Mouse (Mus musculus) forebrain, postnatal 0 days (tissue): Measurements from ENCODE around the gene Cblb. TPM values are rescaled to one million over a fixed set of nuclear protein-coding genes. Genes with fewer than 3 reads are reported as not detected.

Source experiments
- ATAC-seq: fragments of 200-750 bp; cut with Nextera tagmentation; 2 replicates; pipeline ENCODE4 v1.8.0; 2017; ENCODE audit warnings: mild to moderate bottlenecking, moderate library complexity
- DNase-seq: peaks from one replicate; pipeline ENCODE4 v3.0.0-alpha.2; 2015
- H3K27ac ChIP-seq: fragments of 300-500 bp; sonication (generic); 2 replicates; pipeline ENCODE4 v1.5.1; 2014; ENCODE audit warnings: low read depth, mild to moderate bottlenecking, antibody characterized with exemption, low read length, moderate library complexity, mixed read lengths
- H3K27me3 ChIP-seq: fragments of 300-500 bp; sonication (generic); 2 replicates; pipeline ENCODE4 v1.6.1; 2014; ENCODE audit warnings: mild to moderate bottlenecking, low read length, mixed read lengths; ENCODE audit not compliant: insufficient read depth
- H3K36me3 ChIP-seq: fragments of 300-500 bp; sonication (generic); 2 replicates; pipeline ENCODE4 v1.6.1; 2014; ENCODE audit warnings: mild to moderate bottlenecking, moderate library complexity; ENCODE audit not compliant: insufficient read depth
- H3K4me1 ChIP-seq: fragments of 300-500 bp; sonication (generic); 2 replicates; pipeline ENCODE4 v1.6.1; 2014; ENCODE audit warnings: antibody characterized with exemption; ENCODE audit not compliant: insufficient read depth
- H3K4me2 ChIP-seq: fragments of 300-500 bp; sonication (generic); 2 replicates; pipeline ENCODE4 v1.6.1; 2014; ENCODE audit warnings: low read depth, mild to moderate bottlenecking, moderate library complexity
- H3K4me3 ChIP-seq: fragments of 300-500 bp; sonication (generic); 2 replicates; pipeline ENCODE4 v1.5.1; 2014; ENCODE audit warnings: low read depth, low read length, mixed read lengths
- H3K9ac ChIP-seq: fragments of 300-500 bp; sonication (generic); 2 replicates; pipeline ENCODE4 v1.6.1; 2014; ENCODE audit warnings: mild to moderate bottlenecking
- H3K9me3 ChIP-seq: fragments of 300-500 bp; sonication (generic); 2 replicates; pipeline ENCODE4 v1.6.1; 2016; ENCODE audit warnings: low read length
- CTCF ChIP-seq: sonication (generic); IDR thresholded peaks from 2 replicates; pipeline ENCODE4 v1.5.1; 2016; ENCODE audit warnings: antibody characterized with exemption, control low read depth, low read depth
- WGBS: fragments of 180-500 bp; shearing (Covaris S2); extraction: QIAGEN DNeasy Blood & Tissue Kit; methylation state at CpG from one replicate; pipeline ENCODE4 v1.1.7; 2014; 5-methylcytosine and 5-hydroxymethylcytosine counted together
- polyA plus RNA-seq: library from polyadenylated mRNA; unstranded; fragments of >200 nt; fragmentation: Nextera tagmentation; extraction: Ambion mirVana; gene quantifications from 2 replicates; pipeline ENCODE4 v1.2.1, GENCODE M21; 2015
- total RNA-seq: library from RNA; depleted of rRNA; stranded (reverse); fragments of >200 nt; gene quantifications from 2 replicates; pipeline ENCODE4 v1.2.3, GENCODE M21; 2014

Cblb gene
- total and polyA plus RNA-seq, 2 experiments from 2014 or later: 6.5 to 14.5 TPM

- ATAC-seq: no peak
- no peak overlapping the region for H3K27ac ChIP-seq
- DNase-seq: no peak
- no peaks in the 10 kb centered on the region for H3K4me1 ChIP-seq
- H3K9me3 ChIP-seq: no peaks in the 10 kb centered on the region
- no peaks in the 10 kb centered on the region for H3K27me3 ChIP-seq
- H3K4me3 ChIP-seq: no peak overlapping the region
- peaks cover 19% of the 10 kb centered on the region for H3K36me3 ChIP-seq
- WGBS: 92% methylated on average over 4 of the region's 4 CpGs
- H3K9ac ChIP-seq: no peak overlapping the region
- H3K4me2 ChIP-seq: no peak overlapping the region
- no peak for TF ChIP-seq CTCF
Observed at GRCm38 (mm10) chr16:52046464-52046863, 15.4 kb downstream of the Cblb start.

DNA sequence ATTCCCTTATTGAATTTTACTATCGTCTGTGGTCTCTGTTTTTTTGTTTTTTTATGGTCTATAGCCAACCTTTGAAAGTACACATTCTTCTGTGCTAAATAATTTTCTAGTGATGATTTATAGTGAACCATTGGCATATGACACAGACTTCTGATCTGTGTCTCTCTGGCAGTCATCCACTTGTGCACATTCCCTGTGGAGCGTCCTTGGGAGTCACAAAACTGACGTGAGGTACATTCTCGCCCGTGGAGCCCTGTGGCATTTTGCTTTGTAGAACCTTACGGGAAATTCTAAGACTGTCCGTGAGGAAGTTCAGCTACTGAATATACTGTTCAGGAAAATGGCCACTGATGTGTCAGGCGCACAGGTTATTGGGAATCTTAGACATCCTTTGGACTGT lies 20.1 kb downstream of the Cblb start:
- no peak for DNase-seq
- no peak overlapping the region for H3K4me2 ChIP-seq
- H3K4me1 ChIP-seq: peaks cover 8% of the 10 kb centered on the region; the same call in 1 of the 2 replicates
- no peak for ATAC-seq
- no peaks in the 10 kb centered on the region for H3K27me3 ChIP-seq
- H3K27ac ChIP-seq: no peak overlapping the region
- 90% methylated on average over 8 of the region's 8 CpGs for WGBS
- H3K9me3 ChIP-seq: no peaks in the 10 kb centered on the region
- no peak for TF ChIP-seq CTCF
- peaks cover 19% of the 10 kb centered on the region for H3K36me3 ChIP-seq
- H3K9ac ChIP-seq: no peak overlapping the region
- no peak overlapping the region for H3K4me3 ChIP-seq

- 30% methylated on average over 5 of the region's 5 CpGs for WGBS
- Histone ChIP-seq H3K4me2 (no peak overlapping the region), H3K27ac (no peak overlapping the region), H3K4me1 (peaks cover 13% of the 10 kb centered on the region; the same call in 1 of the 2 replicates), H3K9ac (no peak overlapping the region), H3K4me3 (no peak overlapping the region), H3K36me3 (peaks cover 13% of the 10 kb centered on the region), H3K27me3 (no peaks in the 10 kb centered on the region), H3K9me3 (no peaks in the 10 kb centered on the region)
- no peak for TF ChIP-seq CTCF
- DNase-seq (no peak), ATAC-seq (no peak)
Observed at GRCm38 (mm10) chr16:52052734-52053133, 21.7 kb downstream of the Cblb start.

- WGBS: 58% methylated on average over 3 of the region's 3 CpGs
- Histone ChIP-seq H3K4me3 (no peak overlapping the region), H3K9me3 (no peaks in the 10 kb centered on the region), H3K27me3 (no peaks in the 10 kb centered on the region), H3K4me2 (no peak overlapping the region), H3K4me1 (peaks cover 13% of the 10 kb centered on the region; the same call in 1 of the 2 replicates), H3K27ac (no peak overlapping the region), H3K9ac (no peak overlapping the region), H3K36me3 (no peaks in the 10 kb centered on the region; the same call in 1 of the 2 replicates)
- TF ChIP-seq CTCF: no peak
- DNase-seq: no peak
- ATAC-seq: no peak
Observed at GRCm38 (mm10) chr16:52055236-52055635, 24.2 kb downstream of the Cblb start.

DNA sequence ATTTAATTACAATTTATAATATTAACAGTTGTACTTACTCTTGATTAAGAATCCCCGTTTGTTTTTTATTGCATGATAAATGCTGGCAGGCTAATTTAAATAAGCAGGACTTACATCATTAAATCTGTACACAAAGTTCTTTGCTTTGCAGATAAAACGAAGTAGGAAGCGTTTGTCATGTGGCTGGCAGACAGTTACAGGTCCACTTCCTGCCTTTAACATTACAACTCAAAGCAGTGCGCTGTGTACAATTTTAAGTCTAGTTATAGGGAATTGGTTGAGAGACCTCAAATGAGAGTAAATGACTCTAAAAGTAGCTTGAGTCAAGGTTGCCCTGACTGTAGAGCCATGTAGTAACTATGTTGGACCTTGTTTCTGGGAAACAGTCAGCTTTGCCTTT lies 25.1 kb downstream of the Cblb start:
- Histone ChIP-seq H3K4me1 (peaks cover 20% of the 10 kb centered on the region; the same call in 1 of the 2 replicates), H3K9ac (no peak overlapping the region), H3K9me3 (no peaks in the 10 kb centered on the region), H3K4me2 (no peak overlapping the region), H3K4me3 (no peak overlapping the region), H3K27ac (no peak overlapping the region), H3K27me3 (no peaks in the 10 kb centered on the region), H3K36me3 (no peaks in the 10 kb centered on the region)
- DNase-seq (no peak), ATAC-seq (no peak)
- TF ChIP-seq CTCF: no peak
- 72% methylated on average over 4 of the region's 4 CpGs for WGBS

DNA sequence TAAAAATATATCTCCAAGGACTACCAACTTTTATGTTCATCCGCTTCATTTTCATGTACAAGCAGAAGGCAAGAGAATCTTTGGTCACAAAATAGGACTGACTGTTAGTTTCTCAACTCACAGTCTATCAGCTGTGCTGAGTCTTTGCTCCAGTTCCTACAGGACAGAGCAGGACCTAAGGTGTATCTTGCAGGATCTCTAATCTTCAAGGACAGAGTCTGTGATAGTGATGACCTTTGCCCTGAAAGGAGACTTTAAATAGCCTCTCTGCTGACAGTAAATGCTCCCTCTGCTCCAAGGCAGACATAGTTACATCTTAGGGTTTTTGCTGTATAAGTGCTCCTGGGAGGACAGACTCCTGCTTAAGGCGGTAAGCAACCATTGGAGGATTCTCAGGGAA lies 26.3 kb downstream of the Cblb start:
- peaks cover 20% of the 10 kb centered on the region; the same call in 1 of the 2 replicates for H3K4me1 ChIP-seq
- no peaks in the 10 kb centered on the region for H3K36me3 ChIP-seq
- ATAC-seq: no peak
- no peak overlapping the region for H3K4me2 ChIP-seq
- H3K4me3 ChIP-seq: no peak overlapping the region
- 97% methylated on average over 2 of the region's 2 CpGs for WGBS
- H3K27me3 ChIP-seq: no peaks in the 10 kb centered on the region
- H3K9me3 ChIP-seq: no peaks in the 10 kb centered on the region
- no peak overlapping the region for H3K27ac ChIP-seq
- H3K9ac ChIP-seq: no peak overlapping the region
- DNase-seq: no peak
- TF ChIP-seq CTCF: no peak

DNA sequence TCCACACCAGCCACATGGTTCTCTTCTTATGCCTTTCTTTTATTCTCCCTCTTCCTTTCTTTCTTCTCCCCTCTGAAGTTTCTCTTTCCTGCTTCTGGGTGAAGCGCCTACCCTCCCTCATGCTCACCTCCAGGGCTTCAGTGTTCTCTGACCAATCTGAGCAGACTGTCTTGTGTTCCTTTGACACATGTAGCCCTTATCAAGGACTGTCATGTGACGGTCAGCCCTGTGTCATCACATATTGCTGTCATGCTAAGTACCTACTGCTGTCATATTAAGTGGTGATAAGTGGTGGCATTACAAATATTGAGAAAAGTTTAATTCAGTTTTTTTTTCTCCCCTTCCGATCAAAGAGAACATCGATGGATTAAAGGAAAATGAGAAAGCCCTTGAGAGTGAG lies 28.5 kb downstream of the Cblb start:
- no peak overlapping the region for H3K4me3 ChIP-seq
- ATAC-seq (no peak), DNase-seq (no peak)
- H3K9ac ChIP-seq: no peak overlapping the region
- no peaks in the 10 kb centered on the region for H3K36me3 ChIP-seq
- TF ChIP-seq CTCF: no peak
- no peaks in the 10 kb centered on the region for H3K9me3 ChIP-seq
- 78% methylated on average over 4 of the region's 4 CpGs for WGBS
- peaks cover 20% of the 10 kb centered on the region; the same call in 1 of the 2 replicates for H3K4me1 ChIP-seq
- no peaks in the 10 kb centered on the region for H3K27me3 ChIP-seq
- no peak overlapping the region for H3K27ac ChIP-seq
- no peak overlapping the region for H3K4me2 ChIP-seq
